Mouse (Mus musculus) kidney, adult 2 months (tissue): ENCODE results near the gene Rilp.

ENCODE experiments used
- CTCF ChIP-seq: fragments of 200-500 bp; conservative IDR thresholded peaks from 2 replicates; pipeline ENCODE4 v1.5.1; 2011; ENCODE audit warnings: low read depth, mild to moderate bottlenecking, control low read depth, low read length, moderate library complexity, mixed read lengths; ENCODE audit not compliant: insufficient read depth, insufficient read length
- POLR2A ChIP-seq: fragments of 200-500 bp; IDR thresholded peaks from one replicate; pipeline ENCODE4 v1.6.1; 2011; ENCODE audit warnings: low read depth, low read length, control low read depth

DNA sequence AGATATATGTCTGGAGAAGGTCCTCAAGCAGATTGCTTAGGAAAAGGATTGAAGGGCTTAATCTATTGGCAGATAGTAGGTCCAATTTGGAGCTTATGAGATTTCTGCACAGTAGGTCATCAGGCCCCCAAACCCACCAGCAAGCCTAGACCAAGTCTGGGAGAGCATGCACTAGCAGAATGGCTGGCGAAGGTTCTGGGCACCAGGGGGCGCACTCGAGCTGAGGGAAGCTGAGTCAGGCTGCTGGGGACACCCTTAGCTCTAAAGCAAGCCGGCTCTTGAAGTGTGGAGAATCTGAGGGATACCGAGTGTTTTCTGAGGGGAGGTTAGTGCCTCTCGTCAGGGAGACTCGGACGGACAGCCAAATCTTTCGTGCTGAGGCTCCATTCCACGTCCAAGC lies 20.4 kb downstream of the Rilp start:
- peak; percentile 95 for TF ChIP-seq CTCF
- no peak for TF ChIP-seq POLR2A
